Mouse (Mus musculus): ENCODE data around the gene Fgfrl1. TPM values are rescaled to one million over a fixed set of nuclear protein-coding genes. Genes with fewer than 3 reads are reported as not detected.

The Fgfrl1 gene
- total RNA-seq (2023) = 6.4 to 9.2 TPM (median 7.9 TPM) in 4 replicates

DNA sequence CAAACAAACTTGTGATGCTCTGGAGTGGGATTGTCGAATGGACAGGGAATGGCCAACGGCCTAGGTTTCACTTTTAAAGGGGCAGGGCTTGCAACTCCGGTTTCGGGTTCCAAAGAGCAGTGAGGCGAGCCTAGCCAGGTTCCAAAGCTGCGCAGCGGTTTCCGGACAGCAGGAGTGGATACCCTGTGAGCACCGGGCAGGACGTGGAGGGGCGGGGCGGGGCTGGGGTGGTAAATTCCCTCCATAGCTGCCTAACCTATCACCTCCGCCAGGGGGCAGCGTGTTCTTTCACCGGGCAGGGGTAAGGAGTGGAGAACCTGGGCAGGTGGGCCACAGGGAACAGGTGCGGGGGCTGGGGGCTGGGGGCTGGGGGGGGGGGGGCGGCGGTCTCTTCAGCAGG is at the start of gene Fgfrl1:
Gene Fgfrl1 (plus strand): TSS at position 112 of the 400 bp plus-strand sequence.

GRCm38 (mm10) chr5:108659698-108660631 is 32.2 kb upstream of the Fgfrl1 start, which contains the start of gene Idua:
Gene Idua, plus strand, starts transcription at chr5:108660331.

GRCm38 (mm10) chr5:108668977-108669936 is 22.9 kb upstream of the Fgfrl1 start, which contains the start of gene Dgkq:
Gene Dgkq, minus strand, starts transcription at chr5:108669672.

GRCm38 (mm10) chr5:108675251-108675816 is 16.8 kb upstream of the Fgfrl1 start, which contains the start of gene Slc26a1:
Gene Slc26a1, minus strand, starts transcription at chr5:108675569.

Other genes starting within 250 kb of the Fgfrl1 start
- not detected in 4 replicates for gene Mfsd7a, start 243.5 kb upstream of the Fgfrl1 start, total RNA-seq (2023)
- 16.8 to 26.2 TPM (median 22.8 TPM) in 4 replicates for gene Pcgf3, start 231.2 kb upstream of the Fgfrl1 start, total RNA-seq (2023)
- gene Cplx1, start 142.4 kb upstream of the Fgfrl1 start, total RNA-seq (2023) = not detected in 4 replicates
- 143 to 166 TPM (median 155 TPM) in 4 replicates for gene Gak, start 62.6 kb upstream of the Fgfrl1 start, total RNA-seq (2023)
- 17.2 to 22.4 TPM (median 18.6 TPM) in 4 replicates for gene Tmem175, start 62.6 kb upstream of the Fgfrl1 start, total RNA-seq (2023)
- 33.5 to 39.5 TPM (median 38.0 TPM) in 4 replicates for gene Idua, start 32.1 kb upstream of the Fgfrl1 start, total RNA-seq (2023)
- gene Dgkq, start 22.7 kb upstream of the Fgfrl1 start, total RNA-seq (2023) = 38.8 to 47.8 TPM (median 40.7 TPM) in 4 replicates
- gene Slc26a1, start 16.8 kb upstream of the Fgfrl1 start, total RNA-seq (2023) = 0.26 TPM in 1 of 4 replicates, not detected in the others
- not detected in 4 replicates for gene Rnf212, start 82.6 kb downstream of the Fgfrl1 start, total RNA-seq (2023)
- not detected in 4 replicates for gene Tmed11, start 103.0 kb downstream of the Fgfrl1 start, total RNA-seq (2023)
- not detected in 4 replicates for gene Vmn2r8, start 116.5 kb downstream of the Fgfrl1 start, total RNA-seq (2023)
- not detected in 4 replicates for gene Vmn2r9, start 160.2 kb downstream of the Fgfrl1 start, total RNA-seq (2023)

Data from B cell, adult 62 days (primary cell).